In genomic region chr4:155833234-155833633, GRCm38 (mm10) we compare ENCODE assay signal across 10 mouse cellular contexts. TPM values are rescaled to one million over a fixed set of nuclear protein-coding genes. Genes with fewer than 3 reads are reported as not detected.
DNase-seq lines count a peak whose midpoint lies in the region; ATAC-seq and TF ChIP-seq lines count a peak whose summit lies in the region.
"Had no signal": no experiment of that assay in that cellular context is flagged by ENCODE, and none has a peak within 500 bp of the region (broad histone marks: within the 10 kb centered on the region; RNA-seq: fewer than 3 reads in every experiment).

No protein-coding gene starts in this region.

- TF ChIP-seq EP300 in liver, postnatal 0 days (IDR thresholded peaks at IDR 0.05; ENCODE audit: low read depth) = no peak
- TF ChIP-seq EP300 in stomach, postnatal 0 days (optimal IDR thresholded peaks at IDR 0.05) = no peak

- no peaks in the 10 kb centered on the region for H3K9me3 ChIP-seq in liver, embryonic 11.5 days (ENCODE audit: control insufficient read depth, low read length)
- no peaks in the 10 kb centered on the region for H3K9me3 ChIP-seq in liver, postnatal 0 days (ENCODE audit: low read length)
- H3K9me3 ChIP-seq in stomach, embryonic 15.5 days = no peaks in the 10 kb centered on the region
- no peaks in the 10 kb centered on the region for H3K9me3 ChIP-seq in stomach, postnatal 0 days (ENCODE audit: control insufficient read depth, low read length)
- H3K9me3 ChIP-seq in limb, embryonic 12.5 days = no peaks in the 10 kb centered on the region
- H3K9me3 ChIP-seq in neural tube, embryonic 15.5 days (replicated peaks) = no peaks in the 10 kb centered on the region
- H3K9me3 ChIP-seq: embryonic facial prominence, embryonic 15.5 days had no signal

- peaks cover 20% of the 10 kb centered on the region for H3K4me1 ChIP-seq in liver, embryonic 11.5 days (replicated peaks; ENCODE audit: control insufficient read depth, insufficient read depth, low read length)
- peaks cover 23% of the 10 kb centered on the region for H3K4me1 ChIP-seq in liver, postnatal 0 days (ENCODE audit: insufficient read depth)
- H3K4me1 ChIP-seq in stomach, embryonic 15.5 days = peaks cover 32% of the 10 kb centered on the region
- H3K4me1 ChIP-seq in stomach, postnatal 0 days (replicated peaks; ENCODE audit: control insufficient read depth, insufficient read depth) = no peaks in the 10 kb centered on the region
- H3K4me1 ChIP-seq in limb, embryonic 12.5 days (replicated peaks) = peaks cover 21% of the 10 kb centered on the region
- H3K4me1 ChIP-seq in neural tube, embryonic 15.5 days = peaks cover 30% of the 10 kb centered on the region

- no peak overlapping the region for H3K9ac ChIP-seq in liver, embryonic 11.5 days (ENCODE audit: low read depth, low read length)
- no peak overlapping the region for H3K9ac ChIP-seq in liver, postnatal 0 days (replicated peaks)
- H3K9ac ChIP-seq in stomach, embryonic 15.5 days = no peak overlapping the region
- H3K9ac ChIP-seq in stomach, postnatal 0 days (ENCODE audit: low read length) = no peak overlapping the region
- no peak overlapping the region for H3K9ac ChIP-seq in limb, embryonic 12.5 days (replicated peaks)
- peak overlapping the region; percentile 94; the same call in 1 of the 2 replicates for H3K9ac ChIP-seq in neural tube, embryonic 15.5 days (replicated peaks)

- 0 out of 2 replicates have a peak, but pooled peaks cover 5% of the 10 kb centered on the region for H3K36me3 ChIP-seq in liver, embryonic 11.5 days (ENCODE audit: control insufficient read depth, insufficient read depth, low read length)
- peaks cover 8% of the 10 kb centered on the region; the same call in 1 of the 2 replicates for H3K36me3 ChIP-seq in liver, postnatal 0 days (replicated peaks; ENCODE audit: insufficient read depth, low read length)
- peaks cover 7% of the 10 kb centered on the region for H3K36me3 ChIP-seq in stomach, embryonic 15.5 days
- H3K36me3 ChIP-seq in stomach, postnatal 0 days (ENCODE audit: control insufficient read depth, insufficient read depth, low read length) = no peaks in the 10 kb centered on the region
- peaks cover 22% of the 10 kb centered on the region for H3K36me3 ChIP-seq in limb, embryonic 12.5 days
- H3K36me3 ChIP-seq in neural tube, embryonic 15.5 days = peaks cover 3% of the 10 kb centered on the region; the same call in 1 of the 2 replicates

- 80% methylated on average over 4 of the region's 4 CpGs for WGBS in liver, embryonic 11.5 days
- 74% methylated on average over 4 of the region's 4 CpGs for WGBS in liver, postnatal 0 days (ENCODE audit: insufficient replicate concordance)
- 84% methylated on average over 4 of the region's 4 CpGs for WGBS in stomach, embryonic 15.5 days
- WGBS in stomach, postnatal 0 days = 79% methylated on average over 4 of the region's 4 CpGs
- 84% methylated on average over 4 of the region's 4 CpGs for WGBS in limb, embryonic 12.5 days
- 92% methylated on average over 4 of the region's 4 CpGs for WGBS in neural tube, embryonic 15.5 days

- no peak for ATAC-seq in liver, embryonic 11.5 days (replicated peaks; ENCODE audit: low FRiP score)
- no peak for ATAC-seq in liver, postnatal 0 days
- no peak for ATAC-seq in stomach, embryonic 15.5 days (ENCODE audit: insufficient read depth, low FRiP score, low read depth)
- ATAC-seq in stomach, postnatal 0 days (ENCODE audit: low FRiP score, low TSS enrichment) = no peak
- no peak for ATAC-seq in limb, embryonic 12.5 days (ENCODE audit: insufficient number of reproducible peaks, insufficient read depth, low FRiP score, low TSS enrichment, low read depth)
- ATAC-seq in neural tube, embryonic 15.5 days (ENCODE audit: low FRiP score) = no peak
- ATAC-seq: Patski had no signal

- no peak overlapping the region for H3K4me3 ChIP-seq in liver, embryonic 11.5 days (ENCODE audit: low read depth, low read length)
- H3K4me3 ChIP-seq in liver, postnatal 0 days (ENCODE audit: low read depth, low read length) = no peak overlapping the region
- no peak overlapping the region; the same call in 1 of the 2 replicates for H3K4me3 ChIP-seq in stomach, embryonic 15.5 days (replicated peaks)
- H3K4me3 ChIP-seq in stomach, postnatal 0 days (ENCODE audit: low read depth, low read length) = no peak overlapping the region
- H3K4me3 ChIP-seq in limb, embryonic 12.5 days (replicated peaks) = no peak overlapping the region
- H3K4me3 ChIP-seq in neural tube, embryonic 15.5 days (replicated peaks) = no peak overlapping the region

- H3K27ac ChIP-seq in liver, embryonic 11.5 days (ENCODE audit: low read depth, low read length) = no peak overlapping the region
- H3K27ac ChIP-seq in liver, postnatal 0 days (ENCODE audit: low read depth) = no peak overlapping the region
- peak overlapping the region; percentile 27; the same call in 1 of the 2 replicates for H3K27ac ChIP-seq in stomach, embryonic 15.5 days
- no peak overlapping the region for H3K27ac ChIP-seq in stomach, postnatal 0 days (replicated peaks)
- H3K27ac ChIP-seq in limb, embryonic 12.5 days = no peak overlapping the region
- H3K27ac ChIP-seq in neural tube, embryonic 15.5 days (replicated peaks) = no peak overlapping the region

- peak overlapping the region; percentile 97 for H3K4me2 ChIP-seq in liver, embryonic 11.5 days
- H3K4me2 ChIP-seq in liver, postnatal 0 days (ENCODE audit: low read depth, low read length) = no peak overlapping the region
- no peak overlapping the region for H3K4me2 ChIP-seq in stomach, embryonic 15.5 days
- H3K4me2 ChIP-seq in stomach, postnatal 0 days (replicated peaks; ENCODE audit: low read depth) = no peak overlapping the region
- peak overlapping the region; percentile 97; the same call in 1 of the 2 replicates for H3K4me2 ChIP-seq in limb, embryonic 12.5 days
- no peak overlapping the region for H3K4me2 ChIP-seq in neural tube, embryonic 15.5 days

- no peak for DNase-seq in liver, embryonic 11.5 days (ENCODE audit: low spot score)
- no peak for DNase-seq in liver, postnatal 0 days
- no peak for DNase-seq in stomach, postnatal 0 days (ENCODE audit: low spot score)
- no peak for DNase-seq in right cerebral cortex, adult 2 months (ENCODE audit: low spot score in 2 of 2)
- no peak for DNase-seq in retina, postnatal 1 day

- no peaks in the 10 kb centered on the region for H3K27me3 ChIP-seq in liver, embryonic 11.5 days (replicated peaks; ENCODE audit: control insufficient read depth, insufficient read depth, low read length)
- H3K27me3 ChIP-seq in liver, postnatal 0 days (ENCODE audit: insufficient read depth, low read length) = no peaks in the 10 kb centered on the region
- H3K27me3 ChIP-seq in stomach, embryonic 15.5 days (replicated peaks) = no peaks in the 10 kb centered on the region
- H3K27me3 ChIP-seq in stomach, postnatal 0 days (ENCODE audit: control insufficient read depth, insufficient read depth, low read length) = no peaks in the 10 kb centered on the region
- H3K27me3 ChIP-seq in limb, embryonic 12.5 days = no peaks in the 10 kb centered on the region
- H3K27me3 ChIP-seq in neural tube, embryonic 15.5 days (replicated peaks) = no peaks in the 10 kb centered on the region
- H3K27me3 ChIP-seq: embryonic facial prominence, embryonic 15.5 days; Patski had no signal

- TF ChIP-seq CTCF in liver, postnatal 0 days (IDR thresholded peaks at IDR 0.05; ENCODE audit: low read depth) = no peak
- TF ChIP-seq CTCF in stomach, postnatal 0 days (IDR thresholded peaks at IDR 0.05; ENCODE audit: low read depth) = no peak

RNA-seq across cellular contexts. Expression of gene Aurkaip1, which starts 2.2 kb away (rescaled TPM):
- 199 and 212 TPM in 2 replicates for polyA plus RNA-seq in liver, embryonic 11.5 days (2014; fragmentation: Nextera tagmentation; extraction: Ambion mirVana)
- 89.9 and 92.7 TPM in 2 replicates for polyA plus RNA-seq in liver, postnatal 0 days (2015; fragmentation: Nextera tagmentation; extraction: Ambion mirVana)
- 138 and 157 TPM in 2 replicates for polyA plus RNA-seq in stomach, embryonic 15.5 days (2015; fragmentation: Nextera tagmentation; extraction: Ambion mirVana)
- 129 and 133 TPM in 2 replicates for polyA plus RNA-seq in stomach, postnatal 0 days (2015; fragmentation: Nextera tagmentation; extraction: Ambion mirVana)
- 146 and 151 TPM in 2 replicates for polyA plus RNA-seq in limb, embryonic 12.5 days (2016; fragmentation: Nextera tagmentation; extraction: Ambion mirVana)
- polyA plus RNA-seq in neural tube, embryonic 15.5 days (2015; fragmentation: Nextera tagmentation; extraction: Ambion mirVana) = 147 and 152 TPM in 2 replicates

RNA-seq across cellular contexts. Expression of gene Mxra8, which starts 6.2 kb away (rescaled TPM):
- 14.9 and 16.6 TPM in 2 replicates for polyA plus RNA-seq in liver, embryonic 11.5 days (2014; fragmentation: Nextera tagmentation; extraction: Ambion mirVana)
- 13.7 and 14.4 TPM in 2 replicates for polyA plus RNA-seq in liver, postnatal 0 days (2015; fragmentation: Nextera tagmentation; extraction: Ambion mirVana)
- 110 and 121 TPM in 2 replicates for polyA plus RNA-seq in stomach, embryonic 15.5 days (2015; fragmentation: Nextera tagmentation; extraction: Ambion mirVana)
- polyA plus RNA-seq in stomach, postnatal 0 days (2015; fragmentation: Nextera tagmentation; extraction: Ambion mirVana) = 79.4 and 88.4 TPM in 2 replicates
- polyA plus RNA-seq in limb, embryonic 12.5 days (2016; fragmentation: Nextera tagmentation; extraction: Ambion mirVana) = 44.9 and 62.1 TPM in 2 replicates
- polyA plus RNA-seq in neural tube, embryonic 15.5 days (2015; fragmentation: Nextera tagmentation; extraction: Ambion mirVana) = 28.3 and 35.4 TPM in 2 replicates

RNA-seq across cellular contexts. Expression of gene Dvl1, which starts 14.0 kb away (rescaled TPM):
- 7.0 and 11.0 TPM in 2 replicates for polyA plus RNA-seq in liver, embryonic 11.5 days (2014; fragmentation: Nextera tagmentation; extraction: Ambion mirVana)
- polyA plus RNA-seq in liver, postnatal 0 days (2015; fragmentation: Nextera tagmentation; extraction: Ambion mirVana) = 5.1 and 5.7 TPM in 2 replicates
- 13.7 and 16.0 TPM in 2 replicates for polyA plus RNA-seq in stomach, embryonic 15.5 days (2015; fragmentation: Nextera tagmentation; extraction: Ambion mirVana)
- polyA plus RNA-seq in stomach, postnatal 0 days (2015; fragmentation: Nextera tagmentation; extraction: Ambion mirVana) = 8.1 and 10.4 TPM in 2 replicates
- 5.5 and 14.7 TPM in 2 replicates for polyA plus RNA-seq in limb, embryonic 12.5 days (2016; fragmentation: Nextera tagmentation; extraction: Ambion mirVana)
- polyA plus RNA-seq in neural tube, embryonic 15.5 days (2015; fragmentation: Nextera tagmentation; extraction: Ambion mirVana) = 11.5 and 28.6 TPM in 2 replicates

RNA-seq across cellular contexts. Expression of gene Ccnl2, which starts 20.9 kb away (rescaled TPM):
- 132 and 140 TPM in 2 replicates for polyA plus RNA-seq in liver, embryonic 11.5 days (2014; fragmentation: Nextera tagmentation; extraction: Ambion mirVana)
- polyA plus RNA-seq in liver, postnatal 0 days (2015; fragmentation: Nextera tagmentation; extraction: Ambion mirVana) = 47.7 and 52.5 TPM in 2 replicates
- polyA plus RNA-seq in stomach, embryonic 15.5 days (2015; fragmentation: Nextera tagmentation; extraction: Ambion mirVana) = 166 and 167 TPM in 2 replicates
- 72.2 and 83.2 TPM in 2 replicates for polyA plus RNA-seq in stomach, postnatal 0 days (2015; fragmentation: Nextera tagmentation; extraction: Ambion mirVana)
- polyA plus RNA-seq in limb, embryonic 12.5 days (2016; fragmentation: Nextera tagmentation; extraction: Ambion mirVana) = 241 and 256 TPM in 2 replicates
- polyA plus RNA-seq in neural tube, embryonic 15.5 days (2015; fragmentation: Nextera tagmentation; extraction: Ambion mirVana) = 137 and 139 TPM in 2 replicates

RNA-seq across cellular contexts. Expression of gene Tas1r3, which starts 29.9 kb away (rescaled TPM):
- polyA plus RNA-seq in liver, embryonic 11.5 days (2014; fragmentation: Nextera tagmentation; extraction: Ambion mirVana) = 0.22 and 0.26 TPM in 2 replicates
- 0.08 and 0.09 TPM in 2 replicates for polyA plus RNA-seq in liver, postnatal 0 days (2015; fragmentation: Nextera tagmentation; extraction: Ambion mirVana)
- polyA plus RNA-seq in stomach, embryonic 15.5 days (2015; fragmentation: Nextera tagmentation; extraction: Ambion mirVana) = 0.30 and 0.50 TPM in 2 replicates
- polyA plus RNA-seq in stomach, postnatal 0 days (2015; fragmentation: Nextera tagmentation; extraction: Ambion mirVana) = 0.11 and 0.28 TPM in 2 replicates
- polyA plus RNA-seq in limb, embryonic 12.5 days (2016; fragmentation: Nextera tagmentation; extraction: Ambion mirVana) = 0.39 and 0.74 TPM in 2 replicates
- 0.36 and 0.46 TPM in 2 replicates for polyA plus RNA-seq in neural tube, embryonic 15.5 days (2015; fragmentation: Nextera tagmentation; extraction: Ambion mirVana)

Comparison
In these comparisons a context has a peak if more than half of its experiments do, and no peak if none do; other contexts are left out.
1. H3K4me2 ChIP-seq: peak in liver, embryonic 11.5 days (single experiment) and limb, embryonic 12.5 days (single experiment); none in liver, postnatal 0 days (single experiment), stomach, embryonic 15.5 days (single experiment), stomach, postnatal 0 days (single experiment) and neural tube, embryonic 15.5 days (single experiment).